Mouse (Mus musculus) Muller cell, postnatal 12 days (primary cell): ENCODE results near the gene Cacna1a.

Experiments
- DNase-seq: peaks from one replicate; pipeline ENCODE4 v3.0.0-alpha.2; 2015; ENCODE audit errors: inconsistent ontology term

Gene Cacna1a

DNA sequence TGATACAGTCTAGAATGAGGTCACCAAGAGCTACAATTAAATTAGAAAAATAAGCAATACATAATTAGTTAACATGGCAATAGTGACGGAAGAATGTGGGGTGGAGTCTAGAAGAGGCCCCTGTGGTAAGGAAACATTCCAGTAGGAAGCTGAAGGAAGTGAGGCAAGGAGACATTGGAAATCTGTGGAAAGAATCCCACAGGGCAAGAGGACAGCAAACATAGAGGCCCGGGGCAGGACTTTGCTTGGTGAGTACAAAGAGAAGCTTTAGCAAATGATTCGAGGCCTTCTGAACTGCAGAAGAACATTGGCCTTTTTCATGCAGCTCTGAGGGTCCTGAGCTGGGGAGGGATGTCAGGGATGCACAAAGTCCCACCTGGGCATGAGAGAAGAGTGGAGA lies at the start of gene Cacna1a:
Gene Cacna1a, plus strand, starts transcription at position 166 of the 400 bp plus-strand sequence.
- DNase-seq, result no peak

DNA sequence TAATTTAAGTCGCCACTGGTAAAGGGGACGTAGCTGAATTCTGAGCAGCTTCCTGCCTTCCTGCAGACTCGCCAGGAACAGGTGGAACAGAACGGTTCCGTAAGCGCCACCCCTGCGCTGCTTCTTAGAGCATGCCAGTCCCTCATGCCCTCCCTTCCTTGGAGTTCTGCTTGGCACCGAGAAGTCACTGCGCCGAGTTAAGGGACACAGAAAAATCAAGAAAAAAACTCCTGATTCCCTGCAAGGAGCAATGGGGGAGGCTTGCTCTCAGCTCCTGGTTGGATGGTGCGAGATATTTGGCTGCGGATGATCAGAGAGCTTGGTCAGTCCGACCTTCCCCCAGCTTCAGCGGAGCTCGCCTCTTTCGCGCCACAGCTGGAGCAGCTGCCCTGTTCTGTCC lies 49.7 kb upstream of the Cacna1a start:
- DNase-seq, result no peak

GRCm38 (mm10) chr8:84339320-84339719 lies 48.9 kb upstream of the Cacna1a start:
- DNase-seq, result no peak

GRCm38 (mm10) chr8:84339867-84340266 lies 48.4 kb upstream of the Cacna1a start:
- no peak for DNase-seq

DNA sequence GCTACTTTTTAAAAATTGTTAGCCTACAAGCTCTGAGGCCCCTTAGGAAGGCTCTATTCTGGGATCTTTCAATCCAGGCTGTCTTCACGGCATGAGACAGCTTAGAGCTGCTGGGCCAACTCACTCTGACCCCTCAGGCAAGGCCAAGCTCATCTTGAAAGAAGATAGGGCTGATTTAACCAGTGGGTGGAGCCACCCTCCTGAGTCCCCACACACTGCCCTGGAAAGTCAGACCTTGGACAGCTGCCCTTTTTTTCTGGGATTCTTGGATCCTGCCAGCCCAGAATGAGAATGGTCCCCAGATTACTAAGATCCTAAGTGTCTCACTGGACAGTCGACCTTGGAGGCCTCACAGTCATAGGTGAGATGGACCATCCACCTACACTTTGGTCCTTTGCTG lies 47.6 kb upstream of the Cacna1a start:
- DNase-seq, result no peak

DNA sequence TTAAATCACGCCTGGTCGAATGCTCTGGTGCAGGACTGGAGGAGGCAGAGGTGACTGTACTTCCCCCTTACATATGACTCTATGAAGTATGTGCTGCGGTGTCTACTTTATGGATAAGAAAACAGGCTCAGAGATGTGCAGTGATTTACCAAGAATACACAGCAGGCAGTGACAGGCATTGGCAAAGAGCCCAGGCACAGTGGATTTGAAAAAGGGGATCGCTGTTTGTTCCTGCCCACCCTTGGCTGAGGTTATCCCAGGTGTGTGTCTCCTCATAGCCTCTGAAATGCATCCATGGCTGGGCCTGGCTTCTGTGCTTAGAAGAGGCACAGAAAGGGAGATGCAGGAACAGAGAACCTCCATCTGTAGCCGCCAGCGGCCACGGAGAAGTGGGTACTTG lies 42.7 kb upstream of the Cacna1a start:
- no peak for DNase-seq

GRCm38 (mm10) chr8:84346421-84346820 lies 41.8 kb upstream of the Cacna1a start:
- DNase-seq, result peak; percentile 24

DNA sequence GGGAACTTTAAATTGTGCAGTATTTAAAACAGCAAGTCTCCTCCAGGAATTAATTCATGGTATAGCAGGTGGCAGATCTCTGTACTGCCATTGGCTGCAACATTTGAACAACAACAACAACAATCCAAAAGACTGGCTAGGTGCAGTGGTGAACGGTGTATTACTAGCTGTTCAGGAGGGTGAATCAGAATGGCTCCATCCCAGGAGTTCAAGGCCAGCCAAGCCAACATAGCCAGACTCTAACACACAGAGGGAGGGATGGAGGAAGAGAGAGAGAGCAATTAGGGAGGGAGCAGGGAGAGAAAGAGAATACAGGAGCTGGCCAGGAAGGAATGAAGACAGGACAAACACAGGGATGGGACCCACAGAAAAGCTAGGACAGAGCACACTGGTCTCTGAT lies 38.7 kb upstream of the Cacna1a start:
- no peak for DNase-seq

- DNase-seq, result no peak
Measured at GRCm38 (mm10) chr8:84350960-84351359, 37.3 kb upstream of the Cacna1a start.

DNA sequence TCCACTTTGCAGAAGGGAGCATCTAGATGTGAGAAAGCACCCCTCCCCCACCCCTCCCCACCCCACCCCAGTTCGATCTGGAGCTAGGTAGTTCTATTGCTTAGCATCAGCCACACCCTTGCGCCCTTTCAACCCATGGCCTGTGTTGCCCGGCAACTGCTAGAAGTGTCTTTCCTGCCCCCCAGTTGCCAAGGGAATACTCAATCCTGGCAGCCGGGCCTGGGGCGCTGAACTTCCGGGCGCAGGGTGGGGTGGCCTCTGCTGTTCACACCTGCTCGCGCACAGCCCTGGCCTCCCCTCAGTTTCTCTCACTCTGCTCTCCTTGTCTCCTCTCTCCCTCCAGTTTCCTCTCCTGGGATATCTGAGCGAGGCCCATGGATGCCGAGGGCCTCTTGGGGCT lies 31.8 kb upstream of the Cacna1a start:
- DNase-seq, result no peak

GRCm38 (mm10) chr8:84357631-84358371 lies 30.4 kb upstream of the Cacna1a start:
- peak; percentile 67 for DNase-seq

DNA sequence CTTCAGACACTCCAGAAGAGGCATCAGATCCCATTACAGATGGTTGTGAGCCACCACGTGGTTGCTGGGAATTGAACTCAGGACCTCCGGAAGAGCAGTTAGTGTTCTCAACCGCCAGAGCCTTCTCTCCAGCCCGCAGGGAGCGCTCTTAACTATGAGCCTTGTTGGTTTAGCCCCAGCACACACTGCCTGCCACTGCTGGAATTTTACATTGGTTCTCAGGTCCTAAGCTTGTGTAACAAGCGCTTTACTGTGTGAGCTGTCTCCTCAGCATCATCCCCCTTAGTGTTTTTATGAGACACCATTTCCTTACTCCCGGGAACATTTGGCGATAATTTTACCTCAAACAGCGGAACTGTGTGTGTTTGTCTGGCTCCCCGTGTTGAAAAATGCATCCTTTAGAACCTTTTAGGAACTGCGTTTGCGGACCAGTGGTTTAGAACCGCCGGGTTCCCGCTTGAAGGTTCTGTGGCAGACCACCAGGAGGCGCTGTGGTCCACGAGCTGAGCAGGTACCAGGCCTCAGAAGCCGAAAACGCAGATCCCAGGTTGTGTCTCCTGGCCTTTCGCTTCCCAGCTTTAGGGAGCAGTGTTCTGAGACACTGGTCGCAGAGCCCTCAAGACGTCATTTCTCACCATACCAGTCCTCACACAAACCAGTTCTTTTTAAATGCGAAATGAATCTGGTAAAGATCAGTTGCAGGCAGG lies 24.7 kb upstream of the Cacna1a start:
- peak; percentile 58 for DNase-seq

DNA sequence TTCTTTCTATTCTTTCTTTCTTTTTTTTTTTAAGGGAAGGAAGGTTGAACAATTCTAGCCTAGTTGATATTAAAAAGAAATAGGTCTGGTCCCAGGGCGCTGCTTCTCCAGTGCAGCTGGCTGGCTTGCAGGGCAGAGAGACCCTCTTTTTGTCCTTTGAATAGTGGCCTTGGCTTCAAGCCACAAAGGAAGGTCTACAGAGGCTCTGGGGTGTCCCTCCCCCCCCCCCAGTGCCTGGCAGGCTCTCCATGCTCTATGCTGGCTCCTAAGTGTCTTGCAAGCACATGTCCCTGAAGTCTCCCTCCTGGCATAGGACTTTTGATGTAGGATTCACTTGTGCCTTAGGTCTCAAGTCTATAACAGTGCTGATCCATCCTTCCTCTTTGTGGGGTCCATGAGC lies 23.0 kb upstream of the Cacna1a start:
- no peak for DNase-seq

DNA sequence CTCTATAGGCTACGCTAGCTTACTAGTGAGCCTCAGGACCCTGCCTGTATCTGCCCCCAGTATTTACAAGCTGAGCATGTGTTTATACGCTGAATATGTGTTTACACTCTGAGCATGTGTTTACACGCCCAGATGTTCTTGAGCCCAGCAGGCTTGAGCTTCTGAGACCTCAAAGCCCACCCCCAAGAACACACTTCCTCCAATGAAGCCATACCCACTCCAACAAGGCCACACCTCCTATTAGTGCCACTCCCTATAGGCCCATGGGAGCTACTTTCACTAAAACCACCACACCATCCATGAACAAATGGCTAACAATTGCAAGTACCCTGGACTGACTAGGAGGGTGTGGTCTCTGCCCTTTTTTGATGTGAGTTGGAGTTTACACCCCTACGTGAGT lies 17.3 kb upstream of the Cacna1a start:
- no peak for DNase-seq

GRCm38 (mm10) chr8:84375038-84375437 lies 13.2 kb upstream of the Cacna1a start:
- no peak for DNase-seq

DNA sequence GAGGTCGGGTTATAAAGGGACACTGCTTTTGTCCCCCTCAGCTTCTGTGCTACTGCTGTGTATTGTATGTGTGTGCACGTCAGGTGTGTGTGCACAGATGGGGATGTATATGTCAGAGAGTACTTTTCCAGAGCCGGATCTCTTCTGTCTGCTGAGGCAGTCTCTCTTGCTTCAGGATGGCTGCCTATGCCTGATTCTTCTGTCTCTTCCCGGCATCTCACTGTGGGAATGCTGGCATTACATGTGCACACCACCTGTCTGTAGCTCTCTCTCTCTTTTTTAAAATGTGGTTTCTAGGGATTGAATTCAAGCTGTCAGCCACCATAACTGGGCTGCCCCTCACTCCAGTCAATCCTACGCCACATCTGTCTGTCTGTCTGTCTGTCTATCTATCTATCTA lies 12.4 kb upstream of the Cacna1a start:
- DNase-seq, result no peak

DNA sequence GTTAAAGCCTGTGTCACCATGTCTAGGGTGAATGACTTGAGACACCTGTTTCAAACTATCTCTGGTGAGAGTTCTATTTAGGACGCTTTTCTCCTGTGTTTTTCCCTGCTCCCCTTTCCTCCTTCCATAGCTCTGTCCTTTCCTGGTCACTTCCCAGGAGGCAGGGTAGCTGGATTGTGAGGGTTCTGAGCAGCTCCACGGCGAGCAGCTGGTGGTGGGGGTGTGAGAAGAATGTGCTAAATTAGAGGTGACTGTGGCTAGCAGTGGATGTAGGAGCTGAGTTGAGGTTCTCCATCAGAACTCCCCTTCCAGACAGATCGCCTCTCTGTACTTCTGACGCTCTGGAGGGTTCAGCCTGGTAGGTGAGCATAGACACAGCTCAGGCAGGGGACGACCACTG lies 11.7 kb upstream of the Cacna1a start:
- no peak for DNase-seq

- DNase-seq, result no peak
Measured at GRCm38 (mm10) chr8:84381676-84382075, 6.6 kb upstream of the Cacna1a start.

GRCm38 (mm10) chr8:84388773-84389172 lies 533 bp downstream of the Cacna1a start:
- no peak for DNase-seq

DNA sequence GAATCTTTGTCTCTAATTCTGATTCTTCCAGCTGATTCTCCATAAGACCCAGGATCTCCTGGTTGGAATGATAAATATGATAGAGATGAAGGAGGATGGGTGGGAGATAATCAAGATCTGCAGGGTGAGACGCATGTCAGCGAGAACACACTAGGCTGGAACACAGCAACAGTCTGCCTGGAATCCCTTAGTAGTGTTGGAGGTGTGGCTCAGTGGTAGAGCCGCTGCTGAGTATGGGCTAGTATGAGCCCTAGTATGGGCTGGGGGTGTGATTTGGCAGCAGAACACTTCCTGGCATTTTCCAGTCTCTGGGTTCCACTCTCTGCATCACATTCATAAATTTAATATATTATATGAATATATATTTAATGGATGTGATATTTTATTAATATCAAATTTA lies 933 bp downstream of the Cacna1a start:
- DNase-seq, result no peak

- DNase-seq, result no peak
Measured at GRCm38 (mm10) chr8:84391611-84392010, 3.4 kb downstream of the Cacna1a start.

- DNase-seq, result no peak
Measured at GRCm38 (mm10) chr8:84395751-84396457, 7.7 kb downstream of the Cacna1a start.
